Mouse (Mus musculus): ENCODE data around the gene Chsy1. TPM values are rescaled to one million over a fixed set of nuclear protein-coding genes. Genes with fewer than 3 reads are reported as not detected.
"Not testable (repeated sequence)": the region's sequence is repeated elsewhere in the genome, so short reads cannot be mapped to it uniquely, and the experiment has no call there.

Gene Chsy1
- total RNA-seq, 2 experiments from 2014 or later, result 17.6 to 18.3 TPM

DNA sequence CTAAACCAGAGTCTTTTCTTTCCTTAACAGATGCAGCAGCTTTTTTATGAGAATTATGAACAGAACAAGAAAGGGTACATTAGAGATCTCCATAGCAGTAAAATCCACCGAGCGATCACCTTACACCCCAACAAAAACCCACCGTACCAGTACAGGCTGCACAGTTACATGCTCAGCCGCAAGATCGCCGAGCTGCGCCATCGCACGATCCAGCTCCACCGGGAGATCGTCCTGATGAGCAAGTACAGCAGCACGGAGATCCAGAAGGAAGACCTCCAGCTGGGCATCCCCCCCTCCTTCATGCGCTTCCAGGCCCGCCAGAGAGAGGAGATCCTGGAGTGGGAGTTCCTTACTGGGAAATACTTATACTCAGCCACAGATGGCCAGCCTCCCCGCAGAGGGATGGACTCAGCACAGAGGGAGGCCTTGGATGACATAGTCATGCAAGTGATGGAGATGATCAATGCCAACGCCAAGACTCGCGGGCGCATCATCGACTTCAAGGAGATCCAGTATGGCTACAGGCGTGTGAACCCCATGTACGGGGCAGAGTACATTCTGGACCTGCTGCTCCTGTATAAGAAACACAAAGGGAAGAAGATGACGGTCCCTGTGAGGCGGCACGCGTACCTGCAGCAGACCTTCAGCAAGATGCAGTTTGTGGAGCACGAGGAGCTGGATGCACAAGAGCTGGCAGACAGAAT lies 61.6 kb downstream of the Chsy1 start:
- no peak for DNase-seq (ENCODE audit: extremely low spot score in 1 of 2, low spot score in 1 of 2)

DNA sequence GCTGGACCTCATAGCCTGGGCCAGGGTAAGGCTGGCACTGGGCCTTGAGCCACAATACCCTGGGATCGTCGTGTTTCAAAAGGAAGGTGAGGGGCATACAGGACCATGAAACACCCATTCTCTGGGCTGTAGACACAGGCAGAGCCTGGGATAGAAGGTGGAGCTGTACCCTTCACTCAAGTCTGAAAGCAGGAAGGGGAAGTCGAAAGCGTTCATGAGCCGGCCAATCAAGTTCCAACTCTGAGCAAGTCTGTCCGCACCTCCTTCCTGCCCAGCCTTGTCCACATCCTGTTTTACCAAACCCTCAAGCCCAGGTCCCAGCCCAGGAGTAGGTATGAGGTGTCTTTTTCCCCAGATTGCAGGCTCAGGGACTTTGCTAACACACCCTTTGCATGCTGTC lies 66.4 kb downstream of the Chsy1 start:
- DNase-seq (ENCODE audit: extremely low spot score in 1 of 2, low spot score in 1 of 2), result no peak

DNA sequence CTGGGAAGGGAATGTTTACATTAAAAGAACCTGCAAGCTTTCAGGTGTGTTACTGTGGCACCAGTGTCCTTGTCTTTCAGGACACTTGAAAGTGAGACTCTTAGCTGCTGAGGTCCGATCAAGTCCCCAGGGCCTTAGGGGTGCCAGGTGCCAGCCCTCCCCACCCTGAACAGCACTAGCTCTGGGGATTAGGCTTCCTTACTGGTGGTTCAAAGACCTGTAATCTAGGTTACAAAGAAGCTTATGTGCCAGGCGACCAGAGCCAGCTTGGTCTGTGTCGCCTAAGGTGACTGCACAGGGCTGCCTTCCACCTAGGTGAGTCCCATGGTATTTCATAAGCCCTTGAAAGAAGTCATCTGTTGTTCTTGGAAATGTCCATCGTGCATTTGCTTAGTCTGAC lies 66.9 kb downstream of the Chsy1 start:
- DNase-seq (ENCODE audit: extremely low spot score in 1 of 2, low spot score in 1 of 2), result no peak

DNA sequence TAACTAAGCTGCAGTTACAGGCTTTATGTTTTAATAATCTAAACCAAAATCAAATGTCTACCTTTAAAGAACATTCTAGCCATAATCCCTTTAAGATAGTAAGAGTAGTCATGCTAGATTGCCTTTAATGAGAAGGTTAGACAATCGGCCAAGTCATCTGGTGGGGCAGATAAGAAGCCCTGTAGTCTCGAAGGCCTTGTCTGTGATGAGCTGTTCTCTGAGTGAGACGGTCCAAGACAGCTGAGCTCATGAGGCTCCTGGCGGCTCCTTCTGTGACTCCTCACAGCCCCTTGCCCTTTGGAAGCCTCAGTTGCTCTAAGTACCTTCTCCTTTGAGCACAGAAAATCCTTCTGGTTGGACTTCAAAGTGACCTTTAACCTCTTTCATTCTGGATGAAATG lies 67.6 kb downstream of the Chsy1 start:
- DNase-seq (ENCODE audit: extremely low spot score in 1 of 2, low spot score in 1 of 2), result no peak

DNA sequence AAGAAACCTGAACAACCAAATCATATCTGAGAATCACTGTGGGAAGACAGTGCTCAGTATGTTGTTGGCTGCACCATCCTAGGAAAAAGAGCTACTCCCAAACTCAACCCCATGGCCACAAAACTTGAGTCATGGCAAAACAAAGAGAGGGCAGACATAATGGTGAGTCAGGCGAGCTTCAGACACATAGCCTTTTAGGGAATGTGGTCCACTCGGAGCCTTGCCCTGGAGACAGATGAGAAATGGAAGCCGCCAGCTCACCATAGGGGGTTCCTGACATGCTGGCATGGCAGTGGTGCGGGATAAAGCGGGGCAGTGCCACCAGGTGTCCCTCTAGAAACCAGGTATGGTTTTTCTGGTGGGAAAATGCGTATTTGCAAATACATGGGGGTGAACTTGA lies 68.8 kb downstream of the Chsy1 start:
- DNase-seq (ENCODE audit: extremely low spot score in 1 of 2, low spot score in 1 of 2), result no peak

GRCm38 (mm10) chr7:66179120-66179581 lies 69.8 kb downstream of the Chsy1 start:
- DNase-seq (ENCODE audit: extremely low spot score in 1 of 2, low spot score in 1 of 2), result peak in 1 of 2 experiments; percentile 29

DNA sequence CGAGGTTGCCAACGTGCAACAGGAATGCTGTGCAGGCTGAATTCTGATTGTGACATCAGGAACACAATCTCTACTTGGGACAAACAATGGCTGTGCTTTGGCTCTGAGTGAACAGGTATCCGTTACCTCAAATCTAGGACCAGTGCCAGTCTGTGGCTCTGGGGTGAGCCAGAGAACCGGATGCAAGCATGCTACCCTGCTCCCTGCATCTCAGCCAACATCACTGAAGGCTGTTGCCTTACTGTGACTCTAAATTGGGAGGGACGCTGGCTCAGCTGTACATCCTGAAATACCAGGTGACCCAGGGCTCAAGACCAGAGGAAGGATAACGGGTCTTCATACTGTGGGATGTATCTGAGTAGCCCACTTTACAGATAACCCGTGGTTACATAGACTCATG lies 70.4 kb downstream of the Chsy1 start:
- DNase-seq (ENCODE audit: extremely low spot score in 1 of 2, low spot score in 1 of 2), result no peak

GRCm38 (mm10) chr7:66180260-66180659 lies 70.9 kb downstream of the Chsy1 start:
- DNase-seq (ENCODE audit: extremely low spot score in 1 of 2, low spot score in 1 of 2), result no peak

DNA sequence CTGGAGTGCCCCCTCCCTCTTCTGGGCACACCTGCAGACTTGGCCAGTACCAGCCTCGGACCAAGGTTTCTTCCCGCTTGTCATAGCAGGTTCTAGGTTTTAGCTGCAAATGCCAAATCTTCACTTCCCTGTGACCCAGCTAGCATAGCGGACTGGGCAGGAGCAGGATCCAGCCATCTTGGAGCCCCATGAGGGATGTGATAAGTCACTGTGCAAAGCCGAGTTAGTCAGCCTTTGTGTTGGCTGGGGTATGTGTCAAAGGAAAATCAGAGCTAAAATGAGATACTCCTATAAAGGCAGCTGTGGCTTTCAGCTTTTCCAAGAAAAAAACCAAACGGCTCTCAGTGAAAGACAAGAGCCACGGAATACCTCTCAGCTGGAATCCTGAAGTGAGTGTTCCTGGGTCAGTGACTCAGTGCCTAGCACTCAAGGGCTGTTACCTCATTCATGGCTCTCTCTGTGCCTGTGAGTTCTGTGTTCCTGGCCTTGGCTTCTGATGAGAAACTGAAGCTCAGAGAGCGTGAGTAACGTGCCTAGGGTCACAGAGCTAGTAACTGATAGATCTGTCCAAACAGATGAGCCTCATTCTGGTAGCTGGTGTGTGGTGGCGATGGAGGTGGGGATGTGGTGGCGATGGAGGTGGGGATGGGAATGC lies 71.5 kb downstream of the Chsy1 start:
- no peak for DNase-seq (ENCODE audit: extremely low spot score in 1 of 2, low spot score in 1 of 2)

DNA sequence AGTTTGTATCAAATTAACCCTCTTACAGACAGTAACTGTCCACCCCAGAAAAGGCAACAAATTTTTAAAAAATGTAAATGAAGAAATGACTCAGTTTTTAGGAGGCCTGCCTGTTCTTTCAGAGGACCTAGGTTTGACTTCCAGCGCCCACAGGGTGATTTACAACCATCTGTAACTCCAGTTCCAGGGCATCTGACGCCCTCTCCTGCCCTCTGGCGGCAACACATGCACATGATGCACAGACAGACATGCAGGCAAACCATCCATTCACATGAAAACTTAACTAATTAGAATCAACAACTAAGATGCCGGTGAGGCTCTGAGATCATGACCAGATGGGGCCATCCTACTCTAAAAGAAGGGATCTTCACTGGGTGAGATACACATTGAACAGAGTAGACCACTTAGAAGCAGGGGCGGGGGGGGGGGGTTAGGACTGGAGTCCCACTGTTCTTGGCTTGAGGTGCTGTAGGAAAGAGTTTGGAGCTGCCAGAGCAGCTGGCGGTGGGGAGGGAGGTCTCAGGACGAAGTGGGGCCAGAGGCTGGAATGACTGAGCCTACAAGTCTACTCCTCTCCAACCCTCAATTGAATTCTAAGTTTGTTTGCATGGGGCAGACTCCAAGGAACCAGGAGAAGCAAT lies 72.9 kb downstream of the Chsy1 start:
- DNase-seq (ENCODE audit: extremely low spot score in 1 of 2, low spot score in 1 of 2), result no peak

DNA sequence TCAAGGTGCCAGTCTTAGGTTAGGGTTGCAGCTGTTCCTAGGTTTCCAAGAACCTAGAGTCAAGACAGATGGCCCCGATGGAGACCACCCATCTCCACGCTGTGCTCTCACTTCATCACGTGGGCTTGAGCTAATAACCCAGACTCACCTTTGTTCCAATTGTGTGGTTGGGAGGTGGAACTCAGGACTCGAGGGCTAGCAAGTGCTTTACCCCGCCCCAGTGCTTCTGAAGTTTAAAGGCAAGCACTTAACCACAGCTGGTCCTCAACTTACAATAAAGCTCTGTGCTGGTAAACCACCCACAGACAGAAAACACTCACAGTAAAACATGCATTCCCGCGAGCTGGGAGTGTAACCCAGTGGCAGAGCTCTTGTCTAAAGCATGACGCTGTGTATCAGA lies 74.1 kb downstream of the Chsy1 start:
- DNase-seq (ENCODE audit: extremely low spot score in 1 of 2, low spot score in 1 of 2), result no peak

DNA sequence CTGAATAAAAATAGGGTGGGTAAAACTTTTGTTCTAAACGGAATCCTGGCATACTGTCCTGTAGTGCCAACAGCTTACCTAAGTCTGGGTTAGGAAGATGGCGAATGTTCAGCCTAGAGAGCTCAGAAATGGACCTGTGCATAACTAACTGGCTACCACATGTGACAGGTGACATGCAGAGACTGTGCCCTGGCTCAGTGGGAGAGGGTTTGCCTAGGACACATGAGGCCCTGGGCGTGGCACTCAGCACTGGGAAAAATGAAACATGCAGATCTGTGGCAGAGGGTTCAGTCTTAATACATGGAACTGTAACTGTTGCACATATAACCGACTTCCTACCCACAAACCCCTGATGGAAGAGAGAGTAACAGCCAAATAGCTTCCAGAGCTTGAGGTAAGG lies 74.7 kb downstream of the Chsy1 start:
- no peak for DNase-seq (ENCODE audit: extremely low spot score in 1 of 2, low spot score in 1 of 2)

GRCm38 (mm10) chr7:66185370-66185769 lies 76.1 kb downstream of the Chsy1 start:
- DNase-seq (ENCODE audit: extremely low spot score in 1 of 2, low spot score in 1 of 2), result no peak

- no peak for DNase-seq (ENCODE audit: extremely low spot score in 1 of 2, low spot score in 1 of 2)
Measured at GRCm38 (mm10) chr7:66187581-66188231, 78.4 kb downstream of the Chsy1 start.

- not testable (repeated sequence) for DNase-seq (ENCODE audit: extremely low spot score in 1 of 2, low spot score in 1 of 2)
Measured at GRCm38 (mm10) chr7:66190385-66190784, 81.1 kb downstream of the Chsy1 start.

- DNase-seq (ENCODE audit: extremely low spot score in 1 of 2, low spot score in 1 of 2), result no peak
Measured at GRCm38 (mm10) chr7:66194511-66194910, 85.2 kb downstream of the Chsy1 start.

DNA sequence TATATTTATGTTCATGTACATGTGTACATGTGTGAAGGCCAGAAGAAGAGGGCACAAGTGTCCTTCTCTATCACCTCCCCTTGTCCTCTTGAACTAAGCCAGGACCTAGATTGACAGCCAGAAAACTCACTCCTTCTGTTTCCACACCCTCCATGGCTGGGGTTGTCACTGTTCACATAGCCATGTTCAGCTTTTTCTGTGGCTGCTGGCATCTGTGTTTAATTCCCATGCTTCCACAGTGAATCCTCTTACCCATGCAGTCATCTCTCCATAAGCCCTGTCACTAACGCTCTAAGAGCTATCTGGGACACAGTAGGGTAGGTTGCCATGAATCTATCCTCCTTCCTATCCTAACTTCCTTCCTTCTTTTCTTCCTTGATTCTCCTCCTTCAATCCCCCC lies 86.6 kb downstream of the Chsy1 start:
- DNase-seq (ENCODE audit: extremely low spot score in 1 of 2, low spot score in 1 of 2), result no peak

DNA sequence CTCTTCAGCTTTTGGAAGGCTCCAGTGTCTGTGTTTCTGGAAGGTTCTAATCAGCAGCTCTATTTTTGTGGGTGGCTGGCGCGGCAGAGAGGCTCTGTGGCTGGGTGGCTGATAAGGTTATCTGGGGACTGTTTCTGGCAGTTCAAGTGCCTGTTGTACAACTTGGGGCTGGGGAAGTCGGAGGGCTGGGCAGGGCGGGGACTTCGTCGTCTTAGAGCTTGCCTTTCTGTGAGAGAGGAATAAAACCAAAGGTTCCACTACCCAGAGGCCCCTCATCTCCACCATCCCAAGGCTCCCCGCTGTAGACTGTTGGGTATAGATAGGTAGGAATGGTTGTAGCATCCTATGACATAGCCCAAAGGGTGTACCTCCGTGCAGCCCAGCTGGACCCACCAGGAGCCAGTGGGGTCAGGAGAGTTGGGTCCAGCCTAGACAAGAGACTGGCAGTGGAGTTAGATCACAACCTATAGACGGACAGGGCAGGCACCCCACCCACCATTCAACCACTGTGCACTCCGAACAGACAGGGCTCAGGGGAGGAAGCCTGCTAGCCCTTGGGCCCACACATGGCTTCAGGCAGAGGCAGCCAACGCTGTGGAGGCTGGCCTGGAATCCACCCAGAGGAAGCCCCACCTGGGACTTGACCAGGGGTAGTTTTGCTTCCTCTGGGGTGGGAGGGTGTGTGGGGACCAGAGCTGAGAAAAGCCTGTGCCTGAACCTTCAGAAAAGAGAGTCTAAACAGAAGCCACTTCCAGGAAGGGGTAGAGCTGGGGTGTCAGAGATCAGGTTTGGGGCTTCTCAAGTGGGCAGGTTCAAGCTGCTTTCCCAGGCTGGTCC lies 87.5 kb downstream of the Chsy1 start:
- no peak for DNase-seq (ENCODE audit: extremely low spot score in 1 of 2, low spot score in 1 of 2)

- no peak for DNase-seq (ENCODE audit: extremely low spot score in 1 of 2, low spot score in 1 of 2)
Measured at GRCm38 (mm10) chr7:66198416-66198815, 89.1 kb downstream of the Chsy1 start.

GRCm38 (mm10) chr7:66199391-66199831 lies 90.1 kb downstream of the Chsy1 start:
- peak; percentile 22 to 24 for DNase-seq (ENCODE audit: extremely low spot score in 1 of 2, low spot score in 1 of 2)
